9 mouse cellular contexts compared by ENCODE assay signal in the genomic region with DNA sequence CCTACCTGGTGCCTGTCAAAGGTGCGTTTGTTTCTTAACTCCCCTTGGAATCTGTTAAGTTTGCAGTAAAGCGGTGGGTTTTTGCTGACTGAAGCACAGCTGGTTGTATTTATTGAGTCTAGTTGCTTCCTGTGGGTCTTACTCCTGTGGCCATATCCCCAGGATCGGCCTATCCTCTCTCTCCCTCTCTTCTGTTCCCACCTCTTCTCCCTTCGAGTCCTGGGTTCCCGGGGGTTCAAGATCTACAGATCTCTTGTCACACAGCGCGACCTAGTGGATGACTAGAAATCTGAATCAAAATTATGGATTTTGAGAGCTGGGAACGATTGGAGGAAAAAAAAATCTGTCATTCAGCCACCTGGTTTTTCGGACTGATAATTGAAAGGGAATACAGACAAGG. TPM values are rescaled to one million over a fixed set of nuclear protein-coding genes. Genes with fewer than 3 reads are reported as not detected.
DNase-seq lines count a peak whose midpoint lies in the region; ATAC-seq and TF ChIP-seq lines count a peak whose summit lies in the region.
"Had no signal": no experiment of that assay in that cellular context is flagged by ENCODE, and none has a peak within 500 bp of the region (broad histone marks: within the 10 kb centered on the region; RNA-seq: fewer than 3 reads in every experiment).

No protein-coding gene starts in this region.

- H3K4me2 ChIP-seq in heart, embryonic 15.5 days, result 0 out of 2 replicates have a peak overlapping the region, but pooled peaks have one; percentile 7
- H3K4me2 ChIP-seq in midbrain, embryonic 14.5 days (ENCODE audit: low read length), result peak overlapping the region; percentile 32

- TF ChIP-seq EP300 in ES-Bruce4 (IDR thresholded peaks at IDR 0.05; ENCODE audit: insufficient read depth, low read depth, low read length), result no peak

- no peaks in the 10 kb centered on the region for H3K4me1 ChIP-seq in ES-Bruce4 (ENCODE audit: control insufficient read depth, insufficient read depth, low read length)
- H3K4me1 ChIP-seq in heart, embryonic 15.5 days (replicated peaks), result peaks cover 33% of the 10 kb centered on the region
- H3K4me1 ChIP-seq in midbrain, embryonic 14.5 days (ENCODE audit: control insufficient read depth, insufficient read depth, low read length), result peaks cover 18% of the 10 kb centered on the region

- no peaks in the 10 kb centered on the region for H3K9me3 ChIP-seq in ES-Bruce4 (replicated peaks; ENCODE audit: control insufficient read depth, insufficient read depth, low read length, poor library complexity, severe bottlenecking)
- no peaks in the 10 kb centered on the region for H3K9me3 ChIP-seq in heart, embryonic 15.5 days (replicated peaks)
- no peaks in the 10 kb centered on the region for H3K9me3 ChIP-seq in midbrain, embryonic 14.5 days (ENCODE audit: control insufficient read depth, low read length)

- peak; percentile 70 for TF ChIP-seq CTCF in gastrocnemius, adult 2 months (IDR thresholded peaks at IDR 0.05)
- TF ChIP-seq CTCF in ES-Bruce4 (IDR thresholded peaks at IDR 0.05; ENCODE audit: low read depth, low read length), result peak; percentile 23

- H3K4me3 ChIP-seq in gastrocnemius, adult 2 months, result no peak overlapping the region
- H3K4me3 ChIP-seq in ES-Bruce4 (ENCODE audit: low read depth, low read length), result no peak overlapping the region
- H3K4me3 ChIP-seq in heart, embryonic 15.5 days, result no peak overlapping the region
- peak overlapping the region; percentile 0; the same call in 1 of the 2 replicates for H3K4me3 ChIP-seq in midbrain, embryonic 14.5 days (replicated peaks; ENCODE audit: low read depth, low read length)

- H3K36me3 ChIP-seq in ES-Bruce4 (ENCODE audit: control insufficient read depth, insufficient read depth, low read length, poor library complexity, severe bottlenecking), result no peaks in the 10 kb centered on the region
- H3K36me3 ChIP-seq in heart, embryonic 15.5 days, result no peaks in the 10 kb centered on the region
- H3K36me3 ChIP-seq in midbrain, embryonic 14.5 days (ENCODE audit: control insufficient read depth, insufficient read depth, low read length), result no peaks in the 10 kb centered on the region

- DNase-seq in gastrocnemius, adult 2 months, result peak; percentile 46
- no peak for DNase-seq in gastrocnemius, postnatal 36 days
- peak; percentile 47 to 64 for DNase-seq in cerebellum, postnatal 36 days
- DNase-seq in layer of hippocampus, adult 9-11 months, result peak; percentile 23
- peak; percentile 91 for DNase-seq in midbrain, embryonic 14.5 days

- no peak for TF ChIP-seq POLR2A in ES-Bruce4 (IDR thresholded peaks at IDR 0.05; ENCODE audit: insufficient read depth, low read length)

- H3K27ac ChIP-seq in gastrocnemius, adult 2 months, result no peak overlapping the region
- H3K27ac ChIP-seq in ES-Bruce4 (ENCODE audit: insufficient read depth, low read length), result no peak overlapping the region
- H3K27ac ChIP-seq in heart, embryonic 15.5 days, result no peak overlapping the region
- H3K27ac ChIP-seq in midbrain, embryonic 14.5 days (replicated peaks; ENCODE audit: low read depth, low read length), result no peak overlapping the region

- H3K27me3 ChIP-seq in ES-Bruce4 (ENCODE audit: control insufficient read depth, insufficient read depth, low read length, poor library complexity, severe bottlenecking), result peaks cover 14% of the 10 kb centered on the region
- H3K27me3 ChIP-seq in heart, embryonic 15.5 days, result peaks cover 14% of the 10 kb centered on the region
- peaks cover 34% of the 10 kb centered on the region for H3K27me3 ChIP-seq in midbrain, embryonic 14.5 days (ENCODE audit: control insufficient read depth, insufficient read depth, low read length)
- H3K27me3 ChIP-seq: Patski had no signal

- no peak overlapping the region for H3K9ac ChIP-seq in ES-Bruce4 (ENCODE audit: low read depth, poor library complexity, severe bottlenecking)
- H3K9ac ChIP-seq in heart, embryonic 15.5 days, result no peak overlapping the region
- no peak overlapping the region for H3K9ac ChIP-seq in midbrain, embryonic 14.5 days (replicated peaks; ENCODE audit: low read length)

- 16% methylated on average over 9 of the region's 9 CpGs for WGBS in heart, embryonic 15.5 days
- 8% methylated on average over 9 of the region's 9 CpGs for WGBS in midbrain, embryonic 14.5 days

- ATAC-seq in heart, embryonic 15.5 days (replicated peaks; ENCODE audit: insufficient number of reproducible peaks, insufficient read depth, low FRiP score, low read depth), result no peak
- no peak; the same call in 1 of the 2 replicates for ATAC-seq in midbrain, embryonic 14.5 days (ENCODE audit: low FRiP score, low TSS enrichment)
- ATAC-seq in megakaryocyte-erythroid progenitor cell, adult 5-6 weeks (replicated peaks; ENCODE audit: low FRiP score, low TSS enrichment, poor library complexity, severe bottlenecking), result no peak
- ATAC-seq: Patski had no signal

- intact Hi-C loops in gastrocnemius, adult 2 months (cut with DNase I), result loop anchor here (2.0 to 5.0 kb wide), 4 partner anchors 614 to 949 kb away; no protein-coding TSS in a partner anchor
- intact Hi-C loops in gastrocnemius, postnatal 36 days (cut with DNase I), result loop anchor here (5.0 kb wide), 1 partner anchor 934 kb away; no protein-coding TSS in a partner anchor

RNA-seq across cellular contexts. Expression of gene Col12a1, which starts 2.4 kb away (rescaled TPM):
- 10 to 100 TPM in 1 of 2 experiments, 1 to 10 TPM in 1; 4.5 to 16.4 TPM for total RNA-seq in gastrocnemius, adult 2 months (2021)
- total RNA-seq in gastrocnemius, postnatal 36 days (2021), result 10 to 100 TPM; 11.7 TPM
- polyA plus RNA-seq in ES-Bruce4 (2011; ENCODE audit: insufficient read depth, insufficient read length, low read depth, missing spikeins), result 3.3 and 4.4 TPM in 2 replicates
- 15.0 and 17.9 TPM in 2 replicates for polyA plus RNA-seq in heart, embryonic 15.5 days (2015; fragmentation: Nextera tagmentation; extraction: Ambion mirVana)
- polyA plus RNA-seq in midbrain, embryonic 14.5 days (2014; fragmentation: Nextera tagmentation; extraction: Ambion mirVana), result 3.5 and 6.2 TPM in 2 replicates
- total RNA-seq in megakaryocyte-erythroid progenitor cell, adult 5-6 weeks (2014; fragmentation: Nextera tagmentation), result not detected in 2 replicates
- total RNA-seq in megakaryocyte-erythroid progenitor cell, adult 5-6 weeks (2017), result not detected in 2 replicates

RNA-seq across cellular contexts. Expression of gene Cox7a2, which starts 38.6 kb away (rescaled TPM):
- 100 to 1,000 TPM; 330 to 468 TPM for total RNA-seq in gastrocnemius, adult 2 months (2021)
- total RNA-seq in gastrocnemius, postnatal 36 days (2021), result 100 to 1,000 TPM; 380 to 392 TPM
- polyA plus RNA-seq in ES-Bruce4 (2011; ENCODE audit: insufficient read depth, insufficient read length, low read depth, missing spikeins), result 492 and 525 TPM in 2 replicates
- 1,196 and 1,660 TPM in 2 replicates for polyA plus RNA-seq in heart, embryonic 15.5 days (2015; fragmentation: Nextera tagmentation; extraction: Ambion mirVana)
- polyA plus RNA-seq in midbrain, embryonic 14.5 days (2014; fragmentation: Nextera tagmentation; extraction: Ambion mirVana), result 778 and 998 TPM in 2 replicates
- total RNA-seq in megakaryocyte-erythroid progenitor cell, adult 5-6 weeks (2014; fragmentation: Nextera tagmentation), result 589 and 667 TPM in 2 replicates
- 116 and 156 TPM in 2 replicates for total RNA-seq in megakaryocyte-erythroid progenitor cell, adult 5-6 weeks (2017)

Comparison
In these comparisons a context has a peak if more than half of its experiments do, and no peak if none do; other contexts are left out.
1. DNase-seq: peak in gastrocnemius, adult 2 months (single experiment), cerebellum, postnatal 36 days (2 of 2), layer of hippocampus, adult 9-11 months (single experiment) and midbrain, embryonic 14.5 days (single experiment); none in gastrocnemius, postnatal 36 days (0 of 2).
2. RNA of gene Col12a1, which starts 2.4 kb away (total RNA-seq): 4.5 to 16.4 TPM in gastrocnemius, adult 2 months and 11.7 TPM in gastrocnemius, postnatal 36 days; not detected in megakaryocyte-erythroid progenitor cell, adult 5-6 weeks; every median in the first group is over 4 times any median in the second.